Mouse (Mus musculus): ENCODE results near the gene Fam171a1. TPM values are rescaled to one million over a fixed set of nuclear protein-coding genes. Genes with fewer than 3 reads are reported as not detected.

The Fam171a1 gene
- total and polyA plus RNA-seq, 3 experiments = 0.11 TPM; not detected in 2

DNA sequence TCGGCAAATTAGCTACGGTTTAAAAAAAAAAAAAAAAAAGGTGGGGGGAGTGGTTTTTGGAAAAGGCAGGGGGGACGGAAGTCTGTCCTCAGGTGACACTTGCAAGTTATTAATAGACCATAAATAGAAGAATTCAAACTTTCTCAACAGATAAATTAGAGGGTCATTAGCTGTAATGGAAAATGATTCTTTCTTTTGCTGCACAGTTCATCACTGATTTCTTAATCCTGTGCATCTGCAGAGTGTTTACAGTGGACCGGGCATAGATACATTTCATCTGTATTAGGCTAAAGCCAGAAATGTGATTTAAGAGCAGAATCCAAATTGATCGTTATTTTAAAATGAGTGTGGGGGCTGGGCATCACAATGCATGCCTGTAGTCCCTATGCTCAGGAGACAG is 36.3 kb downstream of the Fam171a1 start:
- DNase-seq (ENCODE audit: low spot score) (no peak), ATAC-seq (ENCODE audit: extremely low read depth, insufficient number of reproducible peaks, low FRiP score, poor library complexity, severe bottlenecking) (no peak)
- no peak overlapping the region for H3K4me3 ChIP-seq (ENCODE audit: low read depth, low read length)
- H3K27me3 ChIP-seq (ENCODE audit: insufficient read depth, low read length) = no peaks in the 10 kb centered on the region
- no peaks in the 10 kb centered on the region for H3K36me3 ChIP-seq (replicated peaks)
- H3K4me1 ChIP-seq (ENCODE audit: insufficient read depth, low read depth, low read length) = no peaks in the 10 kb centered on the region
- H3K9me3 ChIP-seq (replicated peaks) = no peaks in the 10 kb centered on the region
- no peak for TF ChIP-seq POLR2AphosphoS5 (IDR thresholded peaks at IDR 0.05; ENCODE audit: insufficient replicate concordance, low read depth, low read length)
- no peak for TF ChIP-seq GATA2 (IDR thresholded peaks at IDR 0.05; ENCODE audit: borderline replicate concordance, low read depth, low read length)
- no peak for TF ChIP-seq CTCF (IDR thresholded peaks at IDR 0.05; ENCODE audit: low read depth, low read length)
- TF ChIP-seq GATA1 (IDR thresholded peaks at IDR 0.05; ENCODE audit: borderline replicate concordance, low read length) = no peak
- no peak for TF ChIP-seq TAL1 (conservative IDR thresholded peaks at IDR 0.05; ENCODE audit: low read depth, low read length)

DNA sequence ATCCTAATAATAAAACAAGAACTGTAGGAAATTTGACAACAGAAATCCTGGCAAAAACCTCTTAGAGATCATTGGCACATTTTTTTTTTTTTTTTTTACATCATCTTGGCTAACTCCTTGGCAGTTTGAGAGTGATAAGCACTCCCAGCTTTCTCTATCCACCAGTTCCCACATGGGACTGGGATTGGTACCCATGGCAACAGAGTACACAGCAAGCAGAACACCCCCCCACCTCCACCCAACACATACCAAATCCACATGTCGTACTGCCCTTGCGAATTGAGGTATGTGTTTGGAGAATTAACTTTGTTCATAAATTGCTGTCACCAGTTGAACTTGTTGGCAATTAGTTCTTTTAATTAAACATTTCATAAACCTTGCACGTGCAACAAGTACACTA is 37.3 kb downstream of the Fam171a1 start:
- Histone ChIP-seq H3K9me3 (replicated peaks) (no peaks in the 10 kb centered on the region), H3K36me3 (replicated peaks) (no peaks in the 10 kb centered on the region), H3K27me3 (ENCODE audit: insufficient read depth, low read length) (no peaks in the 10 kb centered on the region), H3K4me3 (ENCODE audit: low read depth, low read length) (no peak overlapping the region), H3K4me1 (ENCODE audit: insufficient read depth, low read depth, low read length) (no peaks in the 10 kb centered on the region)
- DNase-seq (ENCODE audit: low spot score) (no peak), ATAC-seq (ENCODE audit: extremely low read depth, insufficient number of reproducible peaks, low FRiP score, poor library complexity, severe bottlenecking) (no peak)
- no peak for TF ChIP-seq TAL1 (conservative IDR thresholded peaks at IDR 0.05; ENCODE audit: low read depth, low read length)
- TF ChIP-seq GATA2 (IDR thresholded peaks at IDR 0.05; ENCODE audit: borderline replicate concordance, low read depth, low read length) = no peak
- TF ChIP-seq CTCF (IDR thresholded peaks at IDR 0.05; ENCODE audit: low read depth, low read length) = no peak
- TF ChIP-seq GATA1 (IDR thresholded peaks at IDR 0.05; ENCODE audit: borderline replicate concordance, low read length) = no peak
- no peak for TF ChIP-seq POLR2AphosphoS5 (IDR thresholded peaks at IDR 0.05; ENCODE audit: insufficient replicate concordance, low read depth, low read length)

DNA sequence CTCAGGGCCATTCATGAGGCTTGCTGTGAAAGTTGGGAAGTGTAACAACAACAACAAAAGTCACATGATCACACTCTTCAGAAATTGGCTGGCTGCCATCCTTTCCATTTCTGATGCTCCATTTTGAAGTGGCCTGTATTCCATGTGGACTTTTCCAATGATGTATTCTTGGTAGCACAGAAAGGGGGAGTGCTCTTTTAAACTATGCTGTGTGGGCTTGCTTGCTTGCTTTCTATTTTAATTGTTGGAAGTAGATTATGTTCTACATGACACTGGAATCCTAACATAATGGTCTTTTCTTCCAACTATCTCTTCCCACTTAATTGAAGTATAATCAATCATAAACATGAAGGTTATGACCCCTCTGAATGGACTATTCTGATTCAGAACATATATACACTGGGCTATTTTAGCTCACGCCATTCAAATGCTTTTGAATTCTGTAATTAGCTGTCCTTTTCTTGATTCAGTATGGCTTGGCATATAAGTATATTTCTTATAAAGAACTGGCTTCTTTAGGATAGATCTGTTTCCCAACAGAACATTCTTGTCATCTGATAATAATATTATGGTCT is 40.2 kb downstream of the Fam171a1 start:
- H3K4me3 ChIP-seq (ENCODE audit: low read depth, low read length) = no peak overlapping the region
- H3K36me3 ChIP-seq (replicated peaks) = no peaks in the 10 kb centered on the region
- no peaks in the 10 kb centered on the region for H3K27me3 ChIP-seq (ENCODE audit: insufficient read depth, low read length)
- TF ChIP-seq CTCF (IDR thresholded peaks at IDR 0.05; ENCODE audit: low read depth, low read length) (no peak), POLR2AphosphoS5 (IDR thresholded peaks at IDR 0.05; ENCODE audit: insufficient replicate concordance, low read depth, low read length) (no peak), GATA1 (IDR thresholded peaks at IDR 0.05; ENCODE audit: borderline replicate concordance, low read length) (no peak)
- DNase-seq (ENCODE audit: low spot score) (no peak), ATAC-seq (ENCODE audit: extremely low read depth, insufficient number of reproducible peaks, low FRiP score, poor library complexity, severe bottlenecking) (no peak)
- H3K4me1 ChIP-seq (ENCODE audit: insufficient read depth, low read depth, low read length) = no peaks in the 10 kb centered on the region
- H3K9me3 ChIP-seq (replicated peaks) = no peaks in the 10 kb centered on the region

DNA sequence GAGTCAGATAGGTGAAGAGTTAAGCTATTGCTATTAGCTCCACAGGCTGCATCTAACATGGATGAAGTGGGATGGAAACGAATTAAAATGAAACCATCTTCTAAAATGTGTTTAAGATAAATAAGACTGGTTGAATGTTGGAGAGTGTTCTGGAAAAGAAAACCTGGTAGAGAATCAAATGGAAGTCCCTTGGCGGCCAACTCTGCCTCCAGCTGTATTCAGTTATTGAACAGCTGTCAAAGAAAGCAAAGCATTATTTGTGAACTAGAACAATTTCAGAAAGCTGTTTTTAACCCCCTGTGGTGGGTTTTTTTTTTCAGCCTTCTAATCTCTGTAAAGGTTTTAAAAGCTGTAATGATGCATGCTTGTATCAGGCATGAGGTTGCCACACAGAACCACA is 41.0 kb downstream of the Fam171a1 start:
- DNase-seq (ENCODE audit: low spot score) = no peak
- no peaks in the 10 kb centered on the region for H3K9me3 ChIP-seq (replicated peaks)
- no peak overlapping the region for H3K4me3 ChIP-seq (ENCODE audit: low read depth, low read length)
- H3K4me1 ChIP-seq (ENCODE audit: insufficient read depth, low read depth, low read length) = no peaks in the 10 kb centered on the region
- no peak for TF ChIP-seq TAL1 (conservative IDR thresholded peaks at IDR 0.05; ENCODE audit: low read depth, low read length)
- no peak for TF ChIP-seq GATA1 (IDR thresholded peaks at IDR 0.05; ENCODE audit: borderline replicate concordance, low read length)
- no peak for TF ChIP-seq POLR2AphosphoS5 (IDR thresholded peaks at IDR 0.05; ENCODE audit: insufficient replicate concordance, low read depth, low read length)
- no peak for TF ChIP-seq GATA2 (IDR thresholded peaks at IDR 0.05; ENCODE audit: borderline replicate concordance, low read depth, low read length)
- TF ChIP-seq CTCF (IDR thresholded peaks at IDR 0.05; ENCODE audit: low read depth, low read length) = no peak
- H3K36me3 ChIP-seq (replicated peaks) = no peaks in the 10 kb centered on the region
- no peaks in the 10 kb centered on the region for H3K27me3 ChIP-seq (ENCODE audit: insufficient read depth, low read length)
- ATAC-seq (ENCODE audit: extremely low read depth, insufficient number of reproducible peaks, low FRiP score, poor library complexity, severe bottlenecking) = no peak

DNA sequence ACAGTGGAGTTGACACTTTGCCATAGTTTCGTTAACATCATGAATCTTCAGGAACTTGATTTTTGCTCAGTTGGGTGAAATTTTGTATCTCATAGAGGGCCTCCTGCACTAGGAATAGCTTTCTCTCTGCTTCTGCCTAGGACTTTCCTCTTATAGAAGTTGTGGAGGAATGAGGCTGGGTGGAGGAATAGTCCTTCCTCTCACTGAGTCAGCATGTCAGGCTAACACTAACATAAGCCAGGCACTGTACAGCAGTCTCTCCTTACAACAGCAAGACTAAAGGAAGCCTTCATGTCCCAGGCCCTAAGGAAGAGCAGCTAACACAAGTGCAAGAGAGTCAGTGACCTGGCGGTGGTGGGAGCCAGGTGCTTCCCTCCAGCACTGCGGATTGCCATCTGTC is 43.0 kb downstream of the Fam171a1 start:
- DNase-seq (ENCODE audit: low spot score) (no peak), ATAC-seq (ENCODE audit: extremely low read depth, insufficient number of reproducible peaks, low FRiP score, poor library complexity, severe bottlenecking) (no peak)
- TF ChIP-seq POLR2AphosphoS5 (IDR thresholded peaks at IDR 0.05; ENCODE audit: insufficient replicate concordance, low read depth, low read length) (no peak), CTCF (IDR thresholded peaks at IDR 0.05; ENCODE audit: low read depth, low read length) (no peak), GATA2 (IDR thresholded peaks at IDR 0.05; ENCODE audit: borderline replicate concordance, low read depth, low read length) (no peak)
- no peaks in the 10 kb centered on the region for H3K9me3 ChIP-seq (replicated peaks)
- H3K4me3 ChIP-seq (ENCODE audit: low read depth, low read length) = no peak overlapping the region
- H3K27me3 ChIP-seq (ENCODE audit: insufficient read depth, low read length) = no peaks in the 10 kb centered on the region
- H3K4me1 ChIP-seq (ENCODE audit: insufficient read depth, low read depth, low read length) = no peaks in the 10 kb centered on the region
- no peaks in the 10 kb centered on the region for H3K36me3 ChIP-seq (replicated peaks)

DNA sequence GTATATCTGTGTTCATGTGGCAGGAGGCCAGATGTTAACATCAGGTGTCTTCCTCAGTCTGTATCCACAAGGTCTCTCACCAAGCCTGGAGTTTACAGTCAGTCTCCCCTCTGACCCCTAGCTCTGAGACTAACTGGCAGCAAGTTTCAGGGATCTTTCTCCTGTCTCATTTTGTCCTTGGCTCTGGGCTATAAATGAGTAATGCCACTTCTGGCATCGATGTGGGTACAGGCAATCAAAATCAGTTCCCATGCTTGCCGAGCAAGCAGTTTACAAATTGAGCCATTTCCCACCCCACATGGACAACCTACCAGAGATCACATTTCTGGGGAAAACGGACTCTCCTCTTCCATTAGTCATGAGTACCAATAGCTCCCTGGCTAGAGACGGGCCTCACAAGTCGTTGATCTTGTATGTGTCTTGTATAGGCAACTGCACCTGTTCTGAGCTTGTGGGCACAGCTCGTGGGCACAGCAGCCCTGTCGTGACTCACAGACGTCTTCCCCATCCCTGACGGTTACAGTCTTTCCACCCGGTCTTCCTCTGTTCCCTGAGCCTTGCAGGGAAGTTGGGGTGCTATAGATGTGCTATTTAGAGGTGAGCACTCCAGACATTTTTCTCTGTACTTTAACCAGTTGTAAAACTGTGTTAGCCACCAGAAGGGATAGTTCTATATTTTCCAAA is 43.8 kb downstream of the Fam171a1 start:
- Histone ChIP-seq H3K36me3 (replicated peaks) (no peaks in the 10 kb centered on the region), H3K4me3 (ENCODE audit: low read depth, low read length) (no peak overlapping the region), H3K9me3 (replicated peaks) (no peaks in the 10 kb centered on the region), H3K4me1 (ENCODE audit: insufficient read depth, low read depth, low read length) (no peaks in the 10 kb centered on the region), H3K27me3 (ENCODE audit: insufficient read depth, low read length) (no peaks in the 10 kb centered on the region)
- DNase-seq (ENCODE audit: low spot score) (no peak), ATAC-seq (ENCODE audit: extremely low read depth, insufficient number of reproducible peaks, low FRiP score, poor library complexity, severe bottlenecking) (no peak)
- TF ChIP-seq POLR2AphosphoS5 (IDR thresholded peaks at IDR 0.05; ENCODE audit: insufficient replicate concordance, low read depth, low read length) (no peak), GATA2 (IDR thresholded peaks at IDR 0.05; ENCODE audit: borderline replicate concordance, low read depth, low read length) (no peak), CTCF (IDR thresholded peaks at IDR 0.05; ENCODE audit: low read depth, low read length) (no peak), GATA1 (IDR thresholded peaks at IDR 0.05; ENCODE audit: borderline replicate concordance, low read length) (no peak), TAL1 (conservative IDR thresholded peaks at IDR 0.05; ENCODE audit: low read depth, low read length) (no peak)

Measured in G1E (cell line).